Mouse (Mus musculus) c-Kit-negative CD71-positive TER-119-positive erythroid progenitor cells, embryonic 14.5 days (primary cell): ENCODE data around the gene Ckap5.
A peak's percentile ranks its signal among the peaks of the same experiment; 100 is the strongest.

Experiments
- DNase-seq: peaks from one replicate; pipeline ENCODE4 v3.0.0-alpha.2; 2013; ENCODE audit warnings: low read depth, low spot score

Gene Ckap5

DNA sequence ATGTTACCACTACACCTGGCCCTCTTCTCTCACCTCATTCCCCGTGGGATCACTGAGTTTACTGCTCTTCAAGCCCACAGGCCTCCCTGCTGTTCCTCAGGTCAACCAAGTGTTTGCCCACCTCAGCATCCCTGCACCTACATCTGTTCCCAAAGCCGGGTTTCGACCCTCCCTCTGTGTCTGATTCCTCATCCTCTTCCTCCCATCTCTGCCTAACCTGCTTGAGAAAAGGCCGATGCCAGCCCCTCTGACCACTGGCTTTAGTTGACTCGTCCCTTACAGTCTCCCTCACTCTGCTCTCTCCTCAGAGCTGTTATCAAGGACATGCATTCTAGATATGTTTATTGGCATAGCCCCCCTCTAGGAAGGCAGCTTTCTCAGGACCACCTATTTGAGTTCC, 100.9 kb downstream of the Ckap5 start:
- DNase-seq, result no peak

- DNase-seq, result no peak
Measured at GRCm38 (mm10) chr2:91628171-91628570, 101.6 kb downstream of the Ckap5 start.

DNA sequence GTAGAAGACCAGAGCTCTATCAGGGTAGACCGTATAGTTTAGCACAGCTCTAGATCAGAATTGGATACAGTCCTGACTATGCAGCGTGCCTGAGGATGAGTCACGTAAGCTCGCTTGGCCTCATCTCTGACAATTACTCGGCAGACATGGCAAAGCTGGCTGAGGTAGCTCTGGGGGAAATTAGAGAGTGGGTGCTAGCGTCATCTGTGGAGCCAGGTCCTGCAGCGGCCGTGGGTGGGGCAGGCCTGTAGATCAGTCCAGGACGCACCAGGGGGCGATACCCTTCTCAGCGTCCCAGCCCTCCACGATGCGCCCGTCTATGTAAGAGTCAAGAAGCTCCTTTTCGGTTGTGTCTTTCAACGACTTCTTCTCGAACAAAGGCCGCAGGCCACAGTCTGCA, 103.1 kb downstream of the Ckap5 start:
- DNase-seq, result no peak

GRCm38 (mm10) chr2:91630384-91630783, 103.8 kb downstream of the Ckap5 start:
- DNase-seq, result no peak

GRCm38 (mm10) chr2:91631826-91632225, 105.3 kb downstream of the Ckap5 start:
- DNase-seq, result no peak

- no peak for DNase-seq
Measured at GRCm38 (mm10) chr2:91632316-91632715, 105.8 kb downstream of the Ckap5 start.

GRCm38 (mm10) chr2:91633334-91633977, 106.9 kb downstream of the Ckap5 start:
- no peak for DNase-seq

DNA sequence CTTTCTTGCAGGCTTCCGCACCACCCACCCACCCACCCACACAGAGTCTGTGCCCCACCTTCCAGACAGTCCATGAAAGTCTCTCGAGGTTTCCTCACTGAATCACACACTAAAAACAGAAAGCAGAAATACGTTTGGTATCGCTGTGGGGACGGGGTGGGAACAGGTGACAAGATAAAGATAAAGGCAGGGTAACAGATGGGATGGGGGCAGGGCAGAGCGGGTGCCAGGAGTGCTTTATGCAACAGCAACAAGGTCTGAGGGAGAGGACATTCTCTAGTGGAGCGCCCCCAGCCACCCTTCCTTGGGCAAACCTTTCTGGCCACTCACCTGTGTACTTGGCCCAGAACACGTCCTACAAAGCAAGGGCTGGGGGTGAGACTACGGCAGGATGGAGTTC, 108.3 kb downstream of the Ckap5 start:
- DNase-seq, result no peak

DNA sequence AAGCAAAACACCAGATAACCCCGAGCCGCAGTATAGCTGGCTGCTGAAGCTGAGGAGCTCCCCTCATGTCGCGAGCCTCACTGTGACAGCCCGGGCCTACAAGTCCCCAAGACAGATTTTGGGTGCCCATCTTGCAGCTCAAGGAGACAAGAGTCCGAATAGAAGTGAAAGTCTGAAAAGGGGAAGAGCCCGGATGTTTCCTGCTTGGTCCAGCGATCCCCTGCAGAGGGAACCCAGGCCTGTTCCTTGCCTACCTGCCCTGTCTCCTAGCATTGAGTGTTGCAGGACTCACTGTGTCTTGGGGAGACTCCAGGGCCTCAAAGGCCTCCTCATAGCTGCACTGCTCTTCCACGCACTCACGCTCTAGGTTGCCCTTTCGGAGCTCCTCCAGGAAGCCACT, 108.9 kb downstream of the Ckap5 start:
- no peak for DNase-seq

DNA sequence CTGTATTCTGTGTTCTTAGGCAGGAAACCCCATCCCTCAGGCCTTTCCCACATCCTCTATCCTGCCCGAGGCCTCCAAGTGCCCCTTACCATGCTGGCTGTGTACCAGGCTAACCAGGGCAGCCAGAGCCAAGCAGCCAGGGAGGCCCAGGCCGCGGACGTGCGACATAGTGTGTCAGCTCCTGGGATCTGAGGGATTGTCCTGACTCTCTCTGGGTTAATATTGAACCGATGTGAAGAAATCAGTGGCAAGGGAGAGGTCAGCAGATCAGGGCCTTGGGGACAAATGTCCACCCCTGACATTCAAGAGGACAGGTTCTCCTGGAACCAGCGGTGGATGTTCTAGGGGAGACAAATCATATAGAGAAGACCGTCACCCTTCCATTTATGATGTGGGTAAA, 109.7 kb downstream of the Ckap5 start, which contains the start of gene F2:
TSS of gene F2 (minus strand) at position 186 of the 400 bp plus-strand sequence.
- DNase-seq, result no peak

DNA sequence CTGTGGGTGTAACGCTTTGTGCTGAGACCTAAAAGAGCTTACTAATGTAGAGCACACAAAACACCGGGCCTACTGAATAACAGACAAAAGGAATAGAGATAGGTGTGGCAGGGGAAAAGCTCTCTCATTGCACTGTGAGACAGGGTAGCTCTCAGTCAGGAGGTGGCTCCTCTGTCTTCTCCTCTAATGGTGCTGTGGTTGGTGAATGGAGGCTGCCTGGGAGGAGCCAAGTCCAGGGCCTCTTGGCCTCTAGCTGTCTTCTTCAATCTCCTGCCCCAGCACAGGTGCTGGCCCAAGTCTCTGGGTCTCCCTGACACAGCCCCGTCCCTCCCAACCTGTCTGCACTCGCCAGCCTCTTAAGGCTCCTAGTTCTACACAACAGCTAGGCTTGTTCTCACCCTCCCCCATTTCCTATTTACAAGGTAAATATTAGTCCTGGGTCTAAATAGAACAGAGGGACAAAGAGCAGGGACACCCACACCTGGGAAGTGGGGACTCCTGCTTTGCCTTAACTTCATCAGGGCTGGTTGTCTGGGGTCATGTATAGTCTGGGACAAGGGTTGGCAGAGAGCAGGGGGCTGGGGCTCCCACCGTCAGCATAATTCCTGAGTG, 110.3 kb downstream of the Ckap5 start:
- DNase-seq, result no peak

- no peak for DNase-seq
Measured at GRCm38 (mm10) chr2:91638931-91639330, 112.4 kb downstream of the Ckap5 start.

GRCm38 (mm10) chr2:91642825-91643415, 116.4 kb downstream of the Ckap5 start:
- peak; percentile 59 for DNase-seq

GRCm38 (mm10) chr2:91644021-91644420, 117.5 kb downstream of the Ckap5 start:
- DNase-seq, result no peak

DNA sequence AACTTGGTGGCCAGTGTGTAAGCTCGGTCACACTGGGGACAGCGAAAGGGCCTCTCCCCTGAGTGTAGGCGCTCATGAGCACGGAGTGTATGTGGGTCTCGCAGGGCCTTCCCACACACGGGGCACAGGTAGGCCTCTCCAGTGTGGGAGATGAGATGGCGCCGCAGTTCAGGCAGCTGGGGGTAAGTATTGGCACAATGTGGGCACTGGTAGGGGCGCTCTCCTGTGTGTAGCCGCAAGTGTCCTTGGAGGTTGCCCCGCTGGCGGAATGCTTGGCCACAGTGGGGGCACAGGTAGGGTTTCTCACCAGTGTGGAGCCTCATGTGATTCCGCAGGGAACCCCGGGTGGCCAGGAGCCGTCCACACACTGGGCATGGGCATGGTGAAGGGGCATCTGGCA, 118.8 kb downstream of the Ckap5 start:
- no peak for DNase-seq

DNA sequence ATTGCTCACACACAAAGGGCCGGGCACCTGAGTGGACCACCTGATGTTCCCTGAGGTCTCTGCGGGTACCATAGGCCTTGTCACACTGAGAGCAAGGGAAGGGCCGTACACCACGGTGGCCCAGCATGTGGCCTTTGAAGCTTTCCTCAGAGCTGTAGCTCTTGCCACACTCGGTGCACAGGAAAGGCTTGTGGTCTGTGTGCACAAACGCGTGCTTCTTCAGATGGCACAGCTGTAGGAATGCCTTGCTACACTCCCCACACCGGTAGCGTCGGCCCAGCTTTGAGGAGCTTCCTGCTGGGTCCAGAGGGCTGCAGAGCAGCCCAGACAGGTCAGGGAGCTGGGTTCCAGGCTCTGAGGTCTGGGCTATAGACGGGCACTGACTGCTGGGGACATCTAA, 119.2 kb downstream of the Ckap5 start:
- no peak for DNase-seq

DNA sequence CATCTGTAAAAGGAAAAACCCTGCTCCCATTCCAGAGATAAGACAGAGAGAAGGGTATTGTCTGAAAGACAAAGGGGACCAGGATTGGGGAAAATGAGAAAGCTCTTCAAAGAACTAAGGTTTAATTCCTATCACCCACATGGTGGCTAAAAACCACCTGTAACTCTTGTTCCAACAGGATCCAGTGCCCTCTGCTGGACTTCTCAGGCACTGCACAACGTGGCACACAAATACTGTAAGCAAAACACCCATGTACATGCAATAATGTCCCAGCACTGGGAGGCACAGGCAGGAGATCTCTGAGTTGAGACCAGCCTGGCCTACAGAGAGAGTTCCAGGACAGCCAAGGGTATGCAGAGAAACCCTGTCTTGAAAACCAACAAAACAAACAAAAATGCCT, 120.2 kb downstream of the Ckap5 start:
- peak; percentile 47 for DNase-seq

GRCm38 (mm10) chr2:91649152-91649551, 122.6 kb downstream of the Ckap5 start:
- DNase-seq, result no peak

- peak; percentile 98 for DNase-seq
Measured at GRCm38 (mm10) chr2:91649553-91650359, 123.2 kb downstream of the Ckap5 start, which contains the start of the genes Zfp408 and Arhgap1. TSS of gene Zfp408 (minus strand) at chr2:91649791. TSS of gene Arhgap1 (plus strand) at chr2:91649860.

- no peak for DNase-seq
Measured at GRCm38 (mm10) chr2:91650360-91650995, 123.9 kb downstream of the Ckap5 start.

GRCm38 (mm10) chr2:91651458-91652258, 125.1 kb downstream of the Ckap5 start:
- DNase-seq, result no peak
